Mouse (Mus musculus) kidney, postnatal 10 days (tissue): ENCODE measurements around the gene Tek.
"Not testable (repeated sequence)": the region's sequence is repeated elsewhere in the genome, so short reads cannot be mapped to it uniquely, and the experiment has no call there.

ENCODE experiments used
- DNase-seq: peaks from one replicate; pipeline ENCODE4 v3.0.0; 2021; ENCODE audit warnings: mixed read lengths

The Tek gene

GRCm38 (mm10) chr4:94738838-94739731 is at the start of gene Tek:
TSS of gene Tek (plus strand) at chr4:94739289.
- DNase-seq = peak; percentile 52

GRCm38 (mm10) chr4:94689804-94690203 is 49.3 kb upstream of the Tek start:
- not testable (repeated sequence) for DNase-seq

GRCm38 (mm10) chr4:94691078-94691477 is 48.0 kb upstream of the Tek start:
- no peak for DNase-seq

GRCm38 (mm10) chr4:94692175-94692574 is 46.9 kb upstream of the Tek start:
- no peak for DNase-seq

GRCm38 (mm10) chr4:94696368-94696767 is 42.7 kb upstream of the Tek start:
- no peak for DNase-seq

- DNase-seq = no peak
These were observed 28.1 kb upstream of the Tek start for GRCm38 (mm10) chr4:94711002-94711401.

- peak; percentile 18 for DNase-seq
These were observed 27.7 kb upstream of the Tek start for GRCm38 (mm10) chr4:94711426-94711825.

- DNase-seq = no peak
These were observed 25.3 kb upstream of the Tek start for GRCm38 (mm10) chr4:94713741-94714140.

GRCm38 (mm10) chr4:94715166-94715565 is 23.9 kb upstream of the Tek start:
- DNase-seq = peak; percentile 44

- peak; percentile 8 for DNase-seq
These were observed 13.3 kb upstream of the Tek start for GRCm38 (mm10) chr4:94725799-94726198.

GRCm38 (mm10) chr4:94732721-94733120 is 6.4 kb upstream of the Tek start:
- DNase-seq = peak; percentile 37

GRCm38 (mm10) chr4:94737326-94738295 is 1.5 kb upstream of the Tek start:
- DNase-seq = no peak

GRCm38 (mm10) chr4:94741824-94742223 is 2.7 kb downstream of the Tek start:
- no peak for DNase-seq

- peak; percentile 71 for DNase-seq
These were observed 6.7 kb downstream of the Tek start for GRCm38 (mm10) chr4:94745749-94746148.

- DNase-seq = peak; percentile 62
These were observed 7.3 kb downstream of the Tek start for GRCm38 (mm10) chr4:94746387-94746811.

GRCm38 (mm10) chr4:94747338-94747737 is 8.2 kb downstream of the Tek start:
- DNase-seq = no peak

GRCm38 (mm10) chr4:94752512-94752911 is 13.4 kb downstream of the Tek start:
- peak; percentile 71 for DNase-seq

GRCm38 (mm10) chr4:94765217-94765616 is 26.1 kb downstream of the Tek start:
- DNase-seq = no peak

GRCm38 (mm10) chr4:94766176-94766575 is 27.1 kb downstream of the Tek start:
- DNase-seq = no peak

GRCm38 (mm10) chr4:94768624-94769023 is 29.5 kb downstream of the Tek start:
- DNase-seq = no peak

- no peak for DNase-seq
These were observed 42.0 kb downstream of the Tek start for GRCm38 (mm10) chr4:94781043-94781442.

- DNase-seq = no peak
These were observed 46.8 kb downstream of the Tek start for GRCm38 (mm10) chr4:94785921-94786320.

- peak; percentile 27 for DNase-seq
These were observed 64.1 kb downstream of the Tek start for GRCm38 (mm10) chr4:94803187-94803586.
